Mouse (Mus musculus): ENCODE data around the gene Clstn1. TPM values are rescaled to one million over a fixed set of nuclear protein-coding genes. Genes with fewer than 3 reads are reported as not detected.

Gene Clstn1
- polyA plus RNA-seq, 1 experiment from 2014 or later: 56.1 TPM

DNA sequence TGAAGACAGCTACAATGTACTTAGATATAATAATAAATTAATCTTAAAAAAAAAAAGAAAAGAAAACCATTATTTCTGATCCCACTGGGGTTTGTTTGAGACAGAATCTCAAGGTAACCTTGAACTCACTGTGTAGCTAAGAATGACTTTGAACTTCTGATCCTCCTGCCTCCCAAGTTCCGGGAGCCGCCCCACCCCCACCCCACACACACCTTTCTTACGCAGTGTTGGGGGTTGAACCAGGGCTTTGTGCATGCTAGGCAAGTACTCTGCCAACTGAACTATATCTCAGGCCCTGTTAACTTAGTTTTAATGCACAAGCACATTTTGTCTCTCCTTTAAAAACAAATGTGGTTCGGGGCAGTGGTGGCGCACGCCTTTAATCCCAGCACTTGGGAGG is 84.9 kb downstream of the Clstn1 start:
- WGBS: 95% methylated on average over 6 of the region's 6 CpGs
- no peak overlapping the region for H3K9ac ChIP-seq

DNA sequence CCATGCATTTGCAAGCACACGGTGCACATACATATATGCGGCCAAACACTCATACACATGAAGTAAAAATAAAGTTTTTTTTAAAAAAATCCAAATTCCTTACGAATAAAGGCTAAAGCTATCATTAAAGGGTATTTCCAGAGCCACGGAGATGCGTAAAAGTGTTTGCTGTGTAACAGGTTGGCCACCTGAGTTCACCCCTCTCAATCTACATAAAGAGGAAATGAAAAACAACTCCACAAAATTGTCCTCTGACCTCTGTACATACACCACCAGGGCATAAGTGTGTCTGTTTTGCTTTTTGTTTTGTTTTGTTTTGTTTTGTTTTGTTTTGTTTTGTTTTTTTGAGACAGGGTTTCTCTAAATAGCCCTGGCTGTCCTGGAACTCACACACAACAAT is 86.5 kb downstream of the Clstn1 start:
- no peak for ATAC-seq (ENCODE audit: insufficient number of reproducible peaks, low FRiP score, low TSS enrichment, low read depth)
- 92% methylated on average over 5 of the region's 5 CpGs for WGBS
- H3K27me3 ChIP-seq: peaks cover 31% of the 10 kb centered on the region
- no peaks in the 10 kb centered on the region for H3K9me3 ChIP-seq
- H3K36me3 ChIP-seq: no peaks in the 10 kb centered on the region
- H3K4me1 ChIP-seq: peaks cover 17% of the 10 kb centered on the region
- no peak overlapping the region for H3K9ac ChIP-seq
- no peak overlapping the region for H3K4me3 ChIP-seq
- no peak overlapping the region for H3K27ac ChIP-seq
- H3K4me2 ChIP-seq: no peak overlapping the region

More for the DNA sequence above, 84.9 kb downstream of the Clstn1 start:
- H3K27ac ChIP-seq: no peak overlapping the region
- no peak overlapping the region for H3K4me2 ChIP-seq
- H3K36me3 ChIP-seq: no peaks in the 10 kb centered on the region
- ATAC-seq (ENCODE audit: insufficient number of reproducible peaks, low FRiP score, low TSS enrichment, low read depth): no peak
- H3K27me3 ChIP-seq: peaks cover 27% of the 10 kb centered on the region
- peaks cover 13% of the 10 kb centered on the region for H3K4me1 ChIP-seq
- no peak overlapping the region for H3K4me3 ChIP-seq
- no peaks in the 10 kb centered on the region for H3K9me3 ChIP-seq

DNA sequence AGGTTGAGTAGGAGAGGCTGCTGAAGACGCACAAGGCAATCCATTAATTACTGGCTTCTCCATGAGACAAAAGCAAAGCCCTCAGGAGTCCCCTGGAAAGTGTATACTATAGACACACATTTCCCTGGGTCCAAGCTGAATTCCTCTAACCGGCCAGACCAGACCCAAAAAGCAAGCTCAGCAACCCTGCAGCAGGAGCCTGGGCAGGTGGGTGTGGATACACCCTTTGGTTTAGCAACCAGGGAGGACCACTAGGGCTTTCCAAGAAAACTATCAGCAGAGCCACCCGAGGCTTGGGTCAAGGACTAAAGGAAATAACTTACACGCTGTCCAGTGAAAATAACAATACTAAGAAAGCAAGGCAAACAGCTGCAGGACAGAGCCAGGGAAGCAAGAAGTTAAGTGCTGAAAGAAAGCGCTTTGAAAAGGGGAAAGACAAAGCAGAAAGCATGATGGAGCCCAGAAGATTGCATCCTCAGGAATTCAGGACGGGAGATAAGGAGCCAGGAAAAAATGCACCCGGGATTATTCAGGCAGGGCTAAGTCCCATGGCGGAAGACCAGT is 88.6 kb downstream of the Clstn1 start:
- no peaks in the 10 kb centered on the region for H3K36me3 ChIP-seq
- 19% methylated on average over 8 of the region's 8 CpGs for WGBS
- peak overlapping the region; percentile 58 for H3K4me3 ChIP-seq
- H3K4me2 ChIP-seq: peak overlapping the region; percentile 98
- H3K27ac ChIP-seq: no peak overlapping the region
- H3K27me3 ChIP-seq: peaks cover 31% of the 10 kb centered on the region
- no peaks in the 10 kb centered on the region for H3K9me3 ChIP-seq
- no peak for ATAC-seq (ENCODE audit: insufficient number of reproducible peaks, low FRiP score, low TSS enrichment, low read depth)
- H3K9ac ChIP-seq: no peak overlapping the region
- H3K4me1 ChIP-seq: peaks cover 17% of the 10 kb centered on the region

DNA sequence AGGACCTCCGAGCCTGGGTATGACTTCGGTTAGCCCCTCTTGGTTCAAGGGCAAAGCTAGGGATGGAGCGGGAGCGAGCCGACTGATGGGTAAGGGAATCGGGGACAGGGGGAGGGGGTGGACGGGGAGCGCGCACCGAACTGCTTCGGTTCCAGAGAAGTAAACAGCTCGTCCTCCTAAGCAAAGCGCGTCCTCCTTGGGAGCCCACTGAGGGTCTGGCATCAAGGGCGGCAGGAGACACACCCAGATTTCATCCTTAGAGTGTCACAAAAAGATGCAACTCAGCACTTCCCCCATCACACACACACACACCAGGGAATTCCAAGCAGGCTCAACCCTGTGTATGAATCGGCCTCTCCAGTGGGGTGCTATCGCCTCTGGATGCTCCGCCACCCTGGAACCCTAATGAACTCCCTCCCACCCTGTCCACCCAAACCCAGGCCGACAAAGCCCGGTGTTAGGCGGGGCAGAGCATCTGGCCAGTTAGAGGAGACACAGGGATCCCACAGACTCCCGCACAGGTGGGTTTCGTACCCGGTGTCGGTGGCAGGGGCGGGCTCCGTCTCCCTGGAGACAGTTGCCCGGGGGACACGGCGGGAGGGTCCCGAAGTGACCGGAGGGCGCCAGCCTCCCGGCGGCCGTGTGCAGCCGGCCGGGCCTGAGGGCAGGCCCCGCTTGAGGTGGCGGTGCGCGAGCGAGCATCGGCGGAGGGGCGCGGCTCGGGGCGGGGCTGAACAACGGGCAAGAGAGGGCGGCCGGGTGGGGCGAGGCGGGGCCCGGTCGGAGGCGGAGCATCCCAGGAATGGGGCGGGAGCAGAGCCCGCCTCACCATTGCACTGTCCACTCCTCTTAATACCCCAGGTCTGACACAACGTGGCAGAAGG is 89.4 kb downstream of the Clstn1 start:
- H3K36me3 ChIP-seq: no peaks in the 10 kb centered on the region
- peak overlapping the region; percentile 58 for H3K4me3 ChIP-seq
- peaks cover 31% of the 10 kb centered on the region for H3K27me3 ChIP-seq
- peak; percentile 86 for ATAC-seq (ENCODE audit: insufficient number of reproducible peaks, low FRiP score, low TSS enrichment, low read depth)
- peaks cover 17% of the 10 kb centered on the region for H3K4me1 ChIP-seq
- peak overlapping the region; percentile 41 for H3K9ac ChIP-seq
- peak overlapping the region; percentile 98 for H3K4me2 ChIP-seq
- no peaks in the 10 kb centered on the region for H3K9me3 ChIP-seq
- 1% methylated on average over 58 of the region's 60 CpGs for WGBS
- no peak overlapping the region for H3K27ac ChIP-seq

DNA sequence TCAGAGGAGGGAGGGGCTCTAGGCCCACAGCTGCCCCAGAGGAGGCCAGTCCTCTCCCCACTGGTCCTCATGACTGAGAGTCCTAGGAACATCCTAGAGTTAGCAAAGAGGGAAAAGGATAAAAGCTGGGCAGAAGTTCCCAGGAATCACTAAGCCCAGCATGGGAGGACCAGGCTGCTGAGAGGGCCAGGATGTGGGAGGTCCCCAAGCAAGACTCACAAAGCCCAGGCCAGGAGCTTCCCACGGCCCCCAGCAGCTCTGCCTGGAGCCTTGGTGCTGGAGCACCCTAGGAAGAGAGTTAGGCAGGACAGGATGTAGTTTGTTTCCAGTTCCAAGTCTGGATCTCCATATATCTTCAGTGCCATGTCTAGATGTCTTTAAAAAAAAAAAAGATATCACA is 91.7 kb downstream of the Clstn1 start:
- H3K36me3 ChIP-seq: no peaks in the 10 kb centered on the region
- no peak for ATAC-seq (ENCODE audit: insufficient number of reproducible peaks, low FRiP score, low TSS enrichment, low read depth)
- no peaks in the 10 kb centered on the region for H3K9me3 ChIP-seq
- no peak overlapping the region for H3K4me3 ChIP-seq
- 35% methylated on average over 1 of the region's 1 CpGs for WGBS
- H3K27ac ChIP-seq: no peak overlapping the region
- H3K9ac ChIP-seq: no peak overlapping the region
- peaks cover 17% of the 10 kb centered on the region for H3K4me1 ChIP-seq
- H3K27me3 ChIP-seq: peaks cover 31% of the 10 kb centered on the region
- H3K4me2 ChIP-seq: no peak overlapping the region

DNA sequence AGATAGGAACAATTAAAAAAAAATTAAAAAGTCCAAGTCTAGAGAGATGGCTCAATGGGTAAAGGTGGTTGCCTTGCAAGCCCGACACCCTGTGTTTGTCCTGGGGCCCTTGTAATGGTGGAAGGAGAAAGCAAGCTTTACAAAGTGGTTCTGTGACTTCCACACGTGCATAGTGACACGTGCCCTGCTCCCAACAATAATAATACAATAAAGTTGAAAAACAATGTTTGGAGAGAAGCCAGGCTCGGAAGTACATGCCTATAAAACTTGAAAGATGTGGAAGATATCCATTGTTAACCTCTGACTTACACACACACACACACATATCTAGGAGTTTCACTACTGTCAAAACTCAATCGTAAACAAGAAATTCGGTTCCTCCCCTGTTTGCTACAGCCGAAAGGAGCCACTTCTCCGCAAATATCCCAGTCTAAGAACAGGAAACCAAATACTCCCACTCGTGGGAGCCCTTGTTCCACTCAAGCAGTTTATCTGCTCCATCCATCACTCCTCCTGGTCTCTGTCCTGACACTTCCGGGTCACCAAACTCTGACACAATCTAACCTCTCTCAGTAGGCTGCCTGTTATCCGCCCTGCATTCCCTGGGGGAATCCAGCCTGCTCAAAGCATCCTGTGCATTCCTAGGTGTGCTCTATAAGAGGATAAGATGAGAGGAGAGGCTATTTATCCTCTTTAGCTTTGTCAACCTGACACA is 92.9 kb downstream of the Clstn1 start:
- 56% methylated on average over 11 of the region's 11 CpGs for WGBS
- no peak overlapping the region for H3K4me2 ChIP-seq
- no peak for ATAC-seq (ENCODE audit: insufficient number of reproducible peaks, low FRiP score, low TSS enrichment, low read depth)
- no peak overlapping the region for H3K4me3 ChIP-seq
- no peak overlapping the region for H3K9ac ChIP-seq
- no peaks in the 10 kb centered on the region for H3K36me3 ChIP-seq
- no peaks in the 10 kb centered on the region for H3K9me3 ChIP-seq
- H3K4me1 ChIP-seq: peaks cover 17% of the 10 kb centered on the region
- peaks cover 23% of the 10 kb centered on the region for H3K27me3 ChIP-seq
- no peak overlapping the region for H3K27ac ChIP-seq

DNA sequence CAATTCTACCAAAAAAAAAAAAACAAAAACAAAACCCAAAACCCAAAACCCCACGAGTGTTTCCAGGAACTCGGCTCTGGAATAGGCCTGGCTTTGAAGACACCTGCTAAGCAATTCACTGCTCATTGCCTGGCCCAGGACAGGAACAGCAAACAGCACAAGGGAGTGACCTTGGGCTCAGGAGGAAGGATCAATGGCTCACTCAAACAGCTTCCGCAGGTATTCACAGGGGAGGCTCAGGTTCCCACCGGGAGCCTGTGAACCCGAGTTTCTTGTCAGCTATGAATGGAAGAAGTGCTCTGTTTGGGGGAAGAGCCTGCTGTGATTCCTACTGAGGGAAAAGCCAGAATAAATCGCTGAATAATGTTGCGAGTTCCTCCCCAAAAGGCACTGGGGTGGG is 97.6 kb downstream of the Clstn1 start:
- Histone ChIP-seq H3K4me3 (no peak overlapping the region), H3K9ac (no peak overlapping the region), H3K36me3 (no peaks in the 10 kb centered on the region), H3K27ac (no peak overlapping the region), H3K4me1 (peaks cover 3% of the 10 kb centered on the region; the same call in 1 of the 2 replicates), H3K9me3 (no peaks in the 10 kb centered on the region), H3K27me3 (no peaks in the 10 kb centered on the region), H3K4me2 (no peak overlapping the region)
- no peak for ATAC-seq (ENCODE audit: insufficient number of reproducible peaks, low FRiP score, low TSS enrichment, low read depth)
- WGBS: 13% methylated on average over 7 of the region's 7 CpGs

DNA sequence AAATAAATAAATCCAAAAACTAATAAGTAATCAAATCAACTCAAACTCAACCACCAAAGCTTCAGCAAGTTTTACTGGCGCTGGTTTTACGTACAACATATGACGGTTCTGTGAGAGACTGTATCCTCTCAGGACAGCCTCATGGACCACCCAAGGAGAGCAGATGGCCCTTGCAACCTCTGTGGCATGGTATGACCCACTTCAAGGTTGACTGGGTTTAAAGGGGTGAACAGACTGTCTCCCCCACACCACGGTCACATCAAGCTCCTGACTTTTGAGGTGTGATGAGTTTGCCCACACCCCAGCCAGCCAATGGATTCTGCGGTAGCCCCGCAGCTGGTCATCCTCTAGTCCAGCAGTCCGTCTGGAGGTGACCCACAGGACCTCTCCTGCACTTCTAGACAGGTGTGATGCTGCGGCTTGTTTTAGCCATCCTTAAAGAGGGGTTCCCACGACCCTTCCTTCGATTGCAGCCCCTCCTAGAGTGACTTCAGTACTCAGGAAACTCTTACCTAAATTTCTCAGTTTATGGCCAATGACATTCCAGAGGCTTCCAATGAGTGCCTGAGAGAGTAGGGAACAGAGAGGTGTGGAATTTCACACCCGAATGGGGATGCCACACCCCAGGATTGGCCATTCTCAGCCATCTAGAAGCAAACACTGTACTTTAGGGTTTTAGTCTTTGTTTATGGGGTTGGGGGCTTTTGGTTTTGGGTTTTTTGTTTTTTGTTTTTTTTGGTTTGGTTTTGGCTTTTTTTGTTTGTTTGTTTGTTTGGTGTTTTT is 98.8 kb downstream of the Clstn1 start:
- Histone ChIP-seq H3K4me1 (peaks cover 3% of the 10 kb centered on the region; the same call in 1 of the 2 replicates), H3K27ac (no peak overlapping the region), H3K27me3 (no peaks in the 10 kb centered on the region), H3K36me3 (no peaks in the 10 kb centered on the region), H3K4me2 (no peak overlapping the region), H3K9ac (no peak overlapping the region), H3K4me3 (no peak overlapping the region), H3K9me3 (no peaks in the 10 kb centered on the region)
- no peak for ATAC-seq (ENCODE audit: insufficient number of reproducible peaks, low FRiP score, low TSS enrichment, low read depth)
- WGBS: 53% methylated on average over 11 of the region's 11 CpGs

DNA sequence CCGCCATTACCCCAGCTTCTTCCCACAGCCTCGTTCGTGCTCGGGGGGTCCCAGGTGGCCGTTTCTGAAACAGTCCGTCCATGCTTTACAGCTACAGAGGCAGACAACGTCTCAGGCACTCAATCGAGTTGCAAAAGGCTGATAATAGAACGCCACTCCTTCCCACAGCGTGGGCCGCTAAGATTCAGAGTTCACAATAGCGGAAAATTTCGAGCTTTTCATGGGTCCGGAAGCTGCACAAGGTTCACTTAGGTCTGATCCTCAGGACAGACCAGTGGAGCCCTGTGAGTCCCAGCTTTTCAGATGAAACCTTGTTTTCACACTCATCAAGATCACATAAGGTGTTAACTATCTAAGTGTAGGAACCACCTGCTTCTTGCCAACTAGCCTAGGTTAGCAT is 102.6 kb downstream of the Clstn1 start:
- no peaks in the 10 kb centered on the region for H3K36me3 ChIP-seq
- H3K27me3 ChIP-seq: no peaks in the 10 kb centered on the region
- peaks cover 13% of the 10 kb centered on the region; the same call in 1 of the 2 replicates for H3K4me1 ChIP-seq
- 76% methylated on average over 14 of the region's 14 CpGs for WGBS
- no peaks in the 10 kb centered on the region for H3K9me3 ChIP-seq
- no peak overlapping the region for H3K4me2 ChIP-seq
- H3K27ac ChIP-seq: no peak overlapping the region
- no peak for ATAC-seq (ENCODE audit: insufficient number of reproducible peaks, low FRiP score, low TSS enrichment, low read depth)
- H3K9ac ChIP-seq: no peak overlapping the region
- no peak overlapping the region for H3K4me3 ChIP-seq

DNA sequence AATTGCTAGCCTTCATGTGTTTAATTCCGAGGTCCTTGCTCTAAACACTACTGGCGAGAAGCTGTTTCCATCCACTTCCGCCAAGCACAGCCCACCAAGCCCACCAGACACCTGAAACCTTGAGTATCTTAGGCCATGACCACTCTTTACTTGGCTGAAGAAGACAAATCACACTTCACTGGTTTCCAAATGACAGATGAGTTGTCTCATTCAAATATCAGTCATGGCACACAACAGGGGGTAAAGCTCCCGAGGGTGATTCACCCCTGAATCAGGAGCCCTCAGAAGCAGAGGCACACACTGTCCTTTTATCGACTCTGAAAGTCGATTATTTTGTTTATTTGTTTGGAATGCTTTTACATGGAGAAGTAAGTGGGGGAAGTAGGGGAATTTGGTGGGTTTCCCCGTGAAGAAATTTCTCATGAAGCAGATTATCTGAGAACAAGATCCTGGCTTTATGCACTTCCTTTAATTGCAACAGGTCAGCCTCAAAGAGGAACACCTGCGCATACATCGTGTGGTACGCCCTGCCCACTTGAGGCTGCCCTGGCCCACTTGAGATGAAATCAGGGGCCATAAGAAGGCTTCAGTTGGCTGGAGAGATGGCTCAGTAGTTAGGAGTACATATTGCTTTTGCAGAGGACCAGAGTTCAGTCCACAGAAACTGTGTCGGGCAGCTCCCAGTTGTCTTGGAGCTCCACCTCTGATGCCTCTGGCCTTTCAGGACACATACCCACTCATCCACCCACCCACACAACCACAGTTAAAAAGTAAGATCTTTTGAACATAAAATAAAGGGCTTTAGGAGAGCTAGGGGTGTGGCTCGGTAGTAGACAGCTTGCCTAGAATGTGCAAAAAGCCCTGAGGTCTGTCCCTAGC is 103.8 kb downstream of the Clstn1 start:
- H3K27ac ChIP-seq: no peak overlapping the region
- 80% methylated on average over 12 of the region's 12 CpGs for WGBS
- H3K4me2 ChIP-seq: no peak overlapping the region
- H3K9ac ChIP-seq: no peak overlapping the region
- peaks cover 11% of the 10 kb centered on the region; the same call in 1 of the 2 replicates for H3K4me1 ChIP-seq
- H3K27me3 ChIP-seq: no peaks in the 10 kb centered on the region
- no peak for ATAC-seq (ENCODE audit: insufficient number of reproducible peaks, low FRiP score, low TSS enrichment, low read depth)
- H3K36me3 ChIP-seq: no peaks in the 10 kb centered on the region
- no peaks in the 10 kb centered on the region for H3K9me3 ChIP-seq
- H3K4me3 ChIP-seq: no peak overlapping the region
